ENCODE assay signal across 19 mouse cellular contexts in genomic region chr11:40835393-40835792, GRCm38 (mm10).
DNase-seq lines count a peak whose midpoint lies in the region; ATAC-seq and TF ChIP-seq lines count a peak whose summit lies in the region.
"Had no signal": no experiment of that assay in that cellular context is flagged by ENCODE, and none has a peak within 500 bp of the region (broad histone marks: within the 10 kb centered on the region; RNA-seq: fewer than 3 reads in every experiment).

No protein-coding gene starts in this region.

- intact Hi-C loops in left cerebral cortex, postnatal 36 days (cut with DNase I): no loop called here

- DNase-seq in forebrain, embryonic 14.5 days (ENCODE audit: low spot score): peak; percentile 44
- no peak for DNase-seq in forebrain, embryonic 11.5 days (ENCODE audit: low spot score)
- DNase-seq in kidney, postnatal 10 days: peak; percentile 11
- DNase-seq in kidney, postnatal 14 days: no peak
- DNase-seq in brain, embryonic 14.5 days (ENCODE audit: low read depth): peak; percentile 63
- DNase-seq in embryonic facial prominence, embryonic 11.5 days (ENCODE audit: low spot score): peak; percentile 14
- no peak for DNase-seq in cerebellum, adult 9-10 months
- DNase-seq in left cerebral cortex, postnatal 36 days (ENCODE audit: low spot score in 2 of 2): no peak
- DNase-seq: adrenal gland, adult 8-10 months; adrenal gland, postnatal 36 days; cerebellum, adult 11-12 months; cerebellum, adult 9-11 months; cerebellum, postnatal 36 days; gastrocnemius, postnatal 36 days; heart, adult 11 months; heart, postnatal 36 days; kidney, adult 11 months had no signal

- no peak overlapping the region for H3K4me2 ChIP-seq in forebrain, embryonic 14.5 days (ENCODE audit: low read length)
- no peak overlapping the region for H3K4me2 ChIP-seq in forebrain, embryonic 11.5 days (ENCODE audit: low read depth, low read length, severe bottlenecking)
- no peak overlapping the region for H3K4me2 ChIP-seq in embryonic facial prominence, embryonic 11.5 days (ENCODE audit: low read depth, low read length)
- H3K4me2 ChIP-seq: heart, embryonic 13.5 days; hindbrain, embryonic 15.5 days had no signal

- H3K9ac ChIP-seq in forebrain, embryonic 14.5 days (ENCODE audit: low read length): no peak overlapping the region
- H3K9ac ChIP-seq in forebrain, embryonic 11.5 days (ENCODE audit: low read length): no peak overlapping the region
- H3K9ac ChIP-seq in embryonic facial prominence, embryonic 11.5 days (replicated peaks; ENCODE audit: low read length): no peak overlapping the region
- H3K9ac ChIP-seq: heart, embryonic 13.5 days; hindbrain, embryonic 15.5 days had no signal

- H3K9me3 ChIP-seq in forebrain, embryonic 14.5 days (replicated peaks; ENCODE audit: control insufficient read depth, low read length): no peaks in the 10 kb centered on the region
- H3K9me3 ChIP-seq in forebrain, embryonic 11.5 days (ENCODE audit: control insufficient read depth, low read length): no peaks in the 10 kb centered on the region
- H3K9me3 ChIP-seq in embryonic facial prominence, embryonic 11.5 days (replicated peaks; ENCODE audit: control insufficient read depth, low read length): no peaks in the 10 kb centered on the region
- H3K9me3 ChIP-seq: hindbrain, embryonic 15.5 days had no signal

- no peak for TF ChIP-seq POLR2A in brain, embryonic 14.5 days (IDR thresholded peaks at IDR 0.05; ENCODE audit: borderline replicate concordance, extremely low read depth, insufficient read depth, insufficient read length, poor library complexity, severe bottlenecking)

- H3K4me3 ChIP-seq in forebrain, embryonic 14.5 days (ENCODE audit: low read depth, low read length): no peak overlapping the region
- H3K4me3 ChIP-seq in forebrain, embryonic 11.5 days (ENCODE audit: low read depth, low read length): no peak overlapping the region
- no peak overlapping the region for H3K4me3 ChIP-seq in embryonic facial prominence, embryonic 11.5 days (ENCODE audit: low read depth, low read length)
- H3K4me3 ChIP-seq: heart, embryonic 13.5 days; hindbrain, embryonic 15.5 days had no signal

- whole genome bisulfite sequencing in forebrain, embryonic 14.5 days: 50% methylated on average over 4 of the region's 4 CpGs
- WGBS in forebrain, embryonic 11.5 days: 68% methylated on average over 4 of the region's 4 CpGs
- WGBS in embryonic facial prominence, embryonic 11.5 days: 37% methylated on average over 4 of the region's 4 CpGs

- no peak overlapping the region for H3K27ac ChIP-seq in forebrain, embryonic 14.5 days (ENCODE audit: low read depth, low read length)
- H3K27ac ChIP-seq in forebrain, embryonic 11.5 days (ENCODE audit: low read depth, low read length): no peak overlapping the region
- no peak overlapping the region for H3K27ac ChIP-seq in embryonic facial prominence, embryonic 11.5 days (replicated peaks; ENCODE audit: low read depth, low read length)
- H3K27ac ChIP-seq: heart, embryonic 13.5 days; hindbrain, embryonic 15.5 days had no signal

- H3K27me3 ChIP-seq in forebrain, embryonic 14.5 days (replicated peaks; ENCODE audit: control insufficient read depth, insufficient read depth, low read length): no peaks in the 10 kb centered on the region
- no peaks in the 10 kb centered on the region for H3K27me3 ChIP-seq in forebrain, embryonic 11.5 days (ENCODE audit: control insufficient read depth, insufficient read depth, low read length)
- no peaks in the 10 kb centered on the region for H3K27me3 ChIP-seq in embryonic facial prominence, embryonic 11.5 days (ENCODE audit: control insufficient read depth, insufficient read depth, low read length)
- H3K27me3 ChIP-seq: heart, embryonic 13.5 days; hindbrain, embryonic 15.5 days had no signal

- peak; percentile 34; the same call in 1 of the 2 replicates for ATAC-seq in forebrain, embryonic 14.5 days
- no peak for ATAC-seq in forebrain, embryonic 11.5 days (replicated peaks; ENCODE audit: low FRiP score)
- no peak for ATAC-seq in embryonic facial prominence, embryonic 11.5 days (replicated peaks; ENCODE audit: insufficient number of reproducible peaks, low FRiP score, low TSS enrichment, low read depth)

- no peaks in the 10 kb centered on the region for H3K36me3 ChIP-seq in forebrain, embryonic 14.5 days (ENCODE audit: control insufficient read depth, insufficient read depth, low read length)
- no peaks in the 10 kb centered on the region for H3K36me3 ChIP-seq in forebrain, embryonic 11.5 days (ENCODE audit: control insufficient read depth, insufficient read depth, low read length)
- no peaks in the 10 kb centered on the region for H3K36me3 ChIP-seq in embryonic facial prominence, embryonic 11.5 days (replicated peaks; ENCODE audit: control insufficient read depth, insufficient read depth, low read depth, low read length)
- H3K36me3 ChIP-seq: heart, embryonic 13.5 days; hindbrain, embryonic 15.5 days had no signal

- TF ChIP-seq CTCF in brain, embryonic 14.5 days (IDR thresholded peaks at IDR 0.05; ENCODE audit: borderline replicate concordance, extremely low read depth, insufficient read depth, insufficient read length): no peak

- H3K4me1 ChIP-seq in forebrain, embryonic 14.5 days (ENCODE audit: control insufficient read depth, insufficient read depth, low read length): no peaks in the 10 kb centered on the region
- no peaks in the 10 kb centered on the region for H3K4me1 ChIP-seq in forebrain, embryonic 11.5 days (replicated peaks; ENCODE audit: control insufficient read depth, insufficient read depth, low read length)
- H3K4me1 ChIP-seq in embryonic facial prominence, embryonic 11.5 days (ENCODE audit: control insufficient read depth, insufficient read depth, low read length): no peaks in the 10 kb centered on the region
- H3K4me1 ChIP-seq: heart, embryonic 13.5 days; hindbrain, embryonic 15.5 days had no signal

Comparison
In these comparisons a context has a peak if more than half of its experiments do, and no peak if none do; other contexts are left out.
1. DNase-seq: peak in forebrain, embryonic 14.5 days (single experiment), kidney, postnatal 10 days (single experiment), brain, embryonic 14.5 days (single experiment) and embryonic facial prominence, embryonic 11.5 days (single experiment); none in forebrain, embryonic 11.5 days (single experiment), kidney, postnatal 14 days (single experiment), cerebellum, adult 9-10 months (single experiment) and left cerebral cortex, postnatal 36 days (0 of 2).